Mouse (Mus musculus) embryo, embryonic 10.5 days (tissue): ENCODE results near the gene Becn1.

Experiments used
- DNase-seq: peaks from one replicate; pipeline ENCODE4 v3.0.0-alpha.2; 2015; ENCODE audit warnings: low spot score

Becn1 gene

DNA sequence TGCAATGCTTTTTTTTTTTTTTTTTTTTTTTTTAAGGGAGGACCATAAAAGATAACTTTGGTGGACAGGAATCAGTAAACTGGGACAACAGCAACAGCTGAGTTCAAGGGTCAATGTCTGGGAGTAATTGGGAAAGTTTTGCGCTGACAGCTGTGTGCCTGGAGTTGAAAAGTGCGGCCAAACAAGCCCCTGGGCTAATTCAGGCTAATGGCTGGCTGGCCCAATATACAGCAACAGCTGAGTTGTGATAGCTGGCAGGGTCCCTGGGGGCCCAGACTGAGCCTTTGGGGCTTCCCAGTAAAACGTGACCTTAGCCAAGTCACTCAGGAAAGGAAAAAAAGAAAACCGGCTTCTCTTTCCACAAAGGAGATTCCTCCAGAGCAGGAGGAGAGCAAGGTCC lies 57.0 kb downstream of the Becn1 start:
- DNase-seq, result peak; percentile 76

DNA sequence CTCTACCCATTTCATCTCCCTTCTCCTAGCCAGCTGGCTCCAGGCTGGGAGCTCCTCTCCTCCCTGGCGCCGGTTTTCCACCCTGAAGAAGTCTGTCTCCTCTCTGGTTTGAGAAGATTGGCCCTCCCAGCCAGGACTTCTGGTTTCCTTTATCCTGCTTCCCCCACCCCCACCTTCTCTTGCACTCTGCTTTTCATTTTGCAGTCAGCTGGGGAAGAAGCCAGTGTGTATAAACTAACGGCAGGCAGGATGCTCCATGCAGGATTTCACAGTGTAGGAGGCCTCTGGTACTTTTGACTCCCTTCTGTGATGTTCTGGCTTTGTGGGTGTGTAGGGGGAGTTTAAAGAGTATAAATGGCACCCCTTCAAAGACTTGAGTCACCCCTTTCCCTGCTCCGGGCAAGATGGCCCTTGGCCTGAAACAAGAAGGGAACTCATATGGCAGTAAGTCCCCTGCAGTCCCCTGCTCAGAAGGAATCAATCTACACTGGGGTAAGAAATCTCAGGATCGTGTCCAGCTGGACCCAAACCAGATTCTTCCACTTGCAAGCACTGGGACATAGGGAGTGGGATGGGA lies 63.9 kb downstream of the Becn1 start:
- DNase-seq, result no peak

DNA sequence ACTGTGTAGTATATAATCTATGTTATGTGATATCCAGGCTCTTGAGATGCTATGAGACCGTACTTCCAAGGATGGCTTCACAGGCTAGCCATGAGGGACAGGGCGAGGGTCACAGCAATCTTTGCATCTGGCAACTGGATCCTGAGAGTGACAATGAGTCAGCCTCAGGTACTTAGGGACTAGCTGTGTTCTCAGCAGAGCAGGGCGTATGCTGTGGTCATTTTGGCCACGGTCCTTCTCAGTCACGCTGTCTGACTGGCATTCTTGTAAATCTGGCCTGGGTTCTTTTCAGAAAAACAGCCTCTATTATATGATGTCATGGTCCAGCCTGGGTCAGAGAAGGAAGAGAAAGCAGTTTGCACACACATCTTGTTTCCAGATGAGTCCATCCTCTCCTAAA lies 65.3 kb downstream of the Becn1 start:
- DNase-seq, result no peak
